Mouse (Mus musculus) testis, adult 2 months (tissue): ENCODE measurements around the gene Gm20388.

Experiments used
- CTCF ChIP-seq: fragments of 200-500 bp; IDR thresholded peaks from 2 replicates; pipeline ENCODE4 v1.5.1; 2012; ENCODE audit warnings: low read depth, mild to moderate bottlenecking, inconsistent platforms, low read length, moderate library complexity; ENCODE audit not compliant: control insufficient read depth, insufficient read depth, insufficient replicate concordance
- POLR2A ChIP-seq: fragments of 200-500 bp; IDR thresholded peaks from 2 replicates; pipeline ENCODE4 v1.6.1; 2012; ENCODE audit warnings: low read depth, mild to moderate bottlenecking, inconsistent platforms, low read length, moderate library complexity; ENCODE audit not compliant: control insufficient read depth

- TF ChIP-seq POLR2A (no peak), CTCF (peak; percentile 99)
These were observed 1940.3 kb downstream of the Gm20388 start for GRCm38 (mm10) chr8:121850821-121851470.
